Mouse (Mus musculus) spleen, adult 2 months (tissue): Measurements from ENCODE around the gene Pirb.
"Not testable (repeated sequence)": the region's sequence is repeated elsewhere in the genome, so short reads cannot be mapped to it uniquely, and the experiment has no call there.

ENCODE experiments used
- CTCF ChIP-seq: fragments of 200-500 bp; IDR thresholded peaks from 2 replicates; pipeline ENCODE4 v1.5.1; 2011; ENCODE audit warnings: mild to moderate bottlenecking, inconsistent platforms; ENCODE audit not compliant: insufficient read depth, insufficient read length, insufficient replicate concordance; ENCODE audit errors: extremely low read depth
- POLR2A ChIP-seq: fragments of 200-500 bp; IDR thresholded peaks from 2 replicates; pipeline ENCODE4 v1.6.1; 2011; ENCODE audit warnings: low read depth, low read length, inconsistent platforms

DNA sequence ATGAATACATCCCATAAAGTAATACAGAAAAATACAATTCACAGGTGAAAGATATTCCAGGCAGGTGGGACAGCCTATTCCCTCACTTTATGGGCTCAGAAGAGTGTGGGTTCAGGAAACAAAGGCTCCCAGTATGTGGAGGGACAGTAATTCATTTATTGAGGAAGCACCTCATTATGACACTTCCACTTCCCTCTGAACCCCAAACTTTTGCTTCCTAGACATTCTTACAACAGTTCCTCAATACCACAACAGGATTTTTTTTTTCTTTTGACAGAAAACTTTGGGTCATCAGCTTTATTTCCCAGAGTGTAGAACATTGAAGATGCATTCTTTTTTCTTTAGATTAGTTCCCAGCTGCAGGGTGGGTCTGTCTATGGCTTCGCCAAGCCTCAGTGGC lies 12.5 kb upstream of the Pirb start:
- not testable (repeated sequence) for TF ChIP-seq CTCF, POLR2A
